Mouse (Mus musculus) cerebellum, adult 8-10 months (tissue): ENCODE data around the gene 9130008F23Rik.

ENCODE experiments used
- DNase-seq: peaks from one replicate; pipeline ENCODE4 v3.0.0; 2022

9130008F23Rik gene

DNA sequence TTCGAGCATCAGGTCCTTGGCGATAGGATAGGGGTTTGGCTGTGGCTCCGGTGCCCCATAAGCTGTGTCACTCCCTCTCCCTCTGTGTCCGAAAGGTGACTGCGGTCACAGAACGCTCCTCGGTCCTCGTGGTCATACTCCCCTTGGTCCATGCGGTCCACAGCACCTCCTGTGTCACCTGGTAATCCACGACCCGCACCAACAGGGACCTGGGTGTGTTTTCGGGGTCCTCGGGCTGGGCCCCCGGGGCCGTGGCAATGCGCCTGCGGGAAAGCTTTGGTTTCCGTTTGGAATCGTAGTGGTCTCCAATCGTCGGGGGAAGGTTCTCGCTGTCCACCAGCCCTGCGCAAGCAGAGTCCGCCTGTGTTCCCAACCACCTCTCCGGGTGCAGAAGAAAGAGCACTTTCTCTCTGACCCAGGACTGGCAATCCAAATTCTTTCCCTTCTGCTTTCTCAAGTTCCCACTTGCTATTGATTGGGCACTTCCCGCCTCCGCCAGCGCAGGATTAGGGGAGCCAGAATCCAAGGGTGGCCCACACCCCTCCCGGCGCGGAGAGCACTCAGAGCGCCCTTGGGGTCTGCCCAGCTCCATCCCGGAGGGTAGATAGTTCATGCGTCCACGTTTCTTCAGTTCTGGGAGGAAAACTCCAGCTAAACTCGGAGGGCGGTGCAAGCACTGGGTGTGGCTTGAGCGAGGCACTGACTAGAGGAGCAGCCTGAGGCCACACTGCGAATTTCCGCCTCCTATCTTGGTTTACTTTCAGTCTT lies at the start of gene 9130008F23Rik:
Gene 9130008F23Rik, minus strand, starts transcription at position 636 of the 768 bp plus-strand sequence.
- DNase-seq, result no peak

GRCm38 (mm10) chr17:40915499-40915898 lies 35.1 kb upstream of the 9130008F23Rik start:
- no peak for DNase-seq

- DNase-seq, result no peak
These were observed 33.9 kb upstream of the 9130008F23Rik start, which contains the start of gene Glyatl3 for GRCm38 (mm10) chr17:40914250-40914649. Glyatl3 (minus strand) TSS chr17:40914350.

DNA sequence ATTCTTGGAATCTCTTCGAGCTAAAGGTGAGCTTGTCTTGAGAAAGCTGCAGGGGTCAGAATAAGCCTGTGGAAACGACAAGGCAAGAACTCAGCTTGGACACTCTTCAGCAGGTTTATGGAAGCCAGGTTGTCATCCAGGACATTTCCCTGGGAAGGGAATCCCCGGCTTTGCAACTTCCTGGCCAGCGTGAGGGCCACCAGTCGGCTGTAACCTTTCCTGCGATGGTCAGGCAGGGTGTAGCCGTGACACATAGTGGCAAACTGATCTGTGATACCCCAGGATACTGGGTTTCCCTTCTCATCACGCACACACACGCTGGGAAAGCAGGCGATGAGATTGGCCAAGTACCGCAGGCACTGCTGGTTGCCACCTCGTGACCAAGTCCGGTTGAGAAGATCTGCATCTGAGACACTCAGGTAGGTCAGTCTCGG lies 24.4 kb upstream of the 9130008F23Rik start:
- peak; percentile 32 for DNase-seq

- DNase-seq, result peak; percentile 6
These were observed 23.8 kb upstream of the 9130008F23Rik start for GRCm38 (mm10) chr17:40904056-40904597.

- DNase-seq, result no peak
These were observed 23.0 kb upstream of the 9130008F23Rik start for GRCm38 (mm10) chr17:40903345-40903744.

GRCm38 (mm10) chr17:40899783-40900363 lies 19.5 kb upstream of the 9130008F23Rik start:
- DNase-seq, result no peak

- DNase-seq, result no peak
These were observed 16.5 kb upstream of the 9130008F23Rik start for GRCm38 (mm10) chr17:40896863-40897262.

DNA sequence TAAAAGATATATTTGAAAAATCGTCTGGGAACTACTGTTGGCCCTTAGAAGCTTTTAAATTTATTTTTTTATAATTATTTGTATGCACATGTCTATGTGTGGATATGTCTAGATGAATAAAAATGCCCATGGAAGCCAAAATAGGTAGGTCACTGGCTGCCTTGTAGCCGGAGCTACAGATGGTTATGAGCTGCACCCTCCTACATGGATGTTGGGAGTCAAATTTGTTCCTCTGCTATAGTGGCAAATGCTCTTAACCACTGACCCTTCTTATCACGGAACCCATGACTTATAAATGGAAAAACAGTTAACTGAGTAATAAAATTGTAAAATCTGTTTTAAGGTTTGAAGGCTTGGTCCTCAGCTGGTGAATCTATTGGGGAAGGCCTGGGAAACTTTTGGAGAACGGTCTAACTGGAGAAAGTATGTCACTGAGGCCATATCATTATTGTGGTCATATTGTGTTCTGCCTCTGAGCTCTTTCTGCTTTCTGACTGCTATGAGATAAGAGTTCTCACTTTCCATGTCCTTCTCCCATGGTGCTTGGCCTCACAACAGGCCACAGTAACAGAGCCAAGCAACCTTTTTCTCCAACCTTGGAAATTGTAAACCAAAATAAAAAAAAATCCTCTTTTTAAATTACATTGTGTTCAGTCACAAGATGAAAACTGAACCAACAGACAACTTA lies 7.6 kb upstream of the 9130008F23Rik start:
- no peak for DNase-seq

- no peak for DNase-seq
These were observed 4.8 kb upstream of the 9130008F23Rik start for GRCm38 (mm10) chr17:40885155-40885554.

DNA sequence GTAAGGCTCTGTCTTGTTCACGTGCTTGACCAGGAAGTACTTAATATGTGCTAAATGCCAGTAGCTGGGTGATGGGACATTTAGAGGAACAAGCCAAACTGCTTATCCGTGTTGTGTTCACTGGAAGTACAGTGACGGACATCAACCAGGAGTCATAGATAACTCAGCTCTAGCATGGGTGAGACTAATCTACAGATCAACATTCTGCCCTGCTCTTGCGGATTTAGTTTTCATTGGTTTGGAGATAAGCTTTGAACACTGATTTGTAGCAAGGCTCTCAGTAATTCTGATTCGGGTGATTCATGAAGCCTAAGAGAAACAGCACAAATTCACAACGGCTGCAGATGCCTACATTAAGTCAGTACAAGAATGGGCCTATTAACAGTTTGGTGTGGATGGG lies 1.8 kb upstream of the 9130008F23Rik start:
- DNase-seq, result no peak

DNA sequence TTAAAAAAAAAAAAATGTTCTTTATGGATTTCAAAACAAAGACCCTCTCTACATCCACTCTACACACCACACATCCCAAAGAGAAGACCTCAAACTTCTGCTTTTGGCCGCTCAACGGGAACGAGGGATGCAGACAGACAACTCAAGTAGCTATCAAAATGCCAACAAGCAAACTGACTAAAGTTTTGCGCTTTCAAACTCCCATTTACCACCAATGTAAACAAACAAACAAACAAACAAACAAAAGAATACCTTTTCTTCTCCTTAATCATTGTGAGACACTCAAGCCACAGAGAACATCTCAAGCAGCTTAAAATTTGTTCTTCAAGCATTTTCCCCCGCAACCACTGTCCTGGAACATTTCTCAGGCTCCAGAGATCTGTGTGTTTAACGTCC lies 833 bp downstream of the 9130008F23Rik start:
- DNase-seq, result no peak

DNA sequence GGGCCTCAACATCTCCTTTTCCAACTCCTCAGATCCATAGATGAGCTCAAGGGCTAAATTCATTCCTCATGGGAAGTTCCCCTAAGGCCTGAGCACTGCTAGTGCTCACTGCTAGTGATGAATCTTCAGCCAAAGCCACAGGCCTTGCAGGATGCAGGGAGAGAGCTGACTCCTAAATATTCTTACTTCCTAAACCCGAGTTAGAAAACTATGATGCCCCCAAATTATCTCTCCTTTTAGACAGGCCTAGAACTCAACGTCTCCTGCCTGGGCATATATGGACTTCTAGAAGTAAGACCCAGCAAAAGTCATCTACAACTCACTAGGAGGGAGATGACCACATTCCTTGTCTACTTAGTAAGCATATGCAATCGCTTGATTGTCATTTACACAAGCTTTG lies 2.6 kb downstream of the 9130008F23Rik start:
- DNase-seq, result no peak

GRCm38 (mm10) chr17:40875568-40875967 lies 4.8 kb downstream of the 9130008F23Rik start:
- DNase-seq, result no peak

DNA sequence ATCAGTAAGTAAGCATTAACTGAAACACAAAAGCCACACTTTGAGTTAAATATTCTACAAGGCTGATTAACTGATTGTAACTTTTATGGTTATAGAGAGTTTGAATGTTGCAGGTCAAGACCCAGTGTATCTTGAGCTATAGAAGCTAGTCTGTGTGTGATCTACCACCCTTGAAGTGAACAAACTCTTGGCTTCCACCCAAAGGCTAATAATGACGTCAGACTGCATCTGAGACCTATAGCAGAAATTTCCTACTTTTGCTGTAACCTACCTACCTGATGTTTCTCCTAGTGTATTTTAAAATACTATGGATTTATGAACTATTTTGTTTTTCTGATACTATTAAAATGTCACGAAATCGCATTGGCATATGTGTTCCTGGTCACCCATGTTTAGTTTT lies 5.7 kb downstream of the 9130008F23Rik start:
- DNase-seq, result no peak

GRCm38 (mm10) chr17:40873582-40874011 lies 6.8 kb downstream of the 9130008F23Rik start:
- DNase-seq, result no peak

DNA sequence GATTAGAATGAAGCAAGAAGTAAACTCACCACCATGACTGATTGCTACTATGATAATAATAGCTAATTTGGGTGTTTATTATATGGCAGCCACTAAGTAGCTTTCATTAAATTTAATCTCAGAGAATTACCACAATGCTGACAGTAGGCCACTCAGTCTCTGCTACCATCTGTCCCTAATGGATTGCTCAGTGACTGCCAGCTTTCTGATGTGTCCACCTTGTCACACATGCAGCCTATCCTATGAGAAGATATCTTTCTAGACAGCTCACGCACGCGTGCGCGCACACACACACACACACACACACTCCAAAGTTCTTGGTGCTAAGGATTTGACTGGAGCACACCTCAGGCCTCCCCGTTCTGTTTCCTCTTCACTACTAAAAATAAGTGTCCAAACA lies 7.7 kb downstream of the 9130008F23Rik start:
- DNase-seq, result no peak

DNA sequence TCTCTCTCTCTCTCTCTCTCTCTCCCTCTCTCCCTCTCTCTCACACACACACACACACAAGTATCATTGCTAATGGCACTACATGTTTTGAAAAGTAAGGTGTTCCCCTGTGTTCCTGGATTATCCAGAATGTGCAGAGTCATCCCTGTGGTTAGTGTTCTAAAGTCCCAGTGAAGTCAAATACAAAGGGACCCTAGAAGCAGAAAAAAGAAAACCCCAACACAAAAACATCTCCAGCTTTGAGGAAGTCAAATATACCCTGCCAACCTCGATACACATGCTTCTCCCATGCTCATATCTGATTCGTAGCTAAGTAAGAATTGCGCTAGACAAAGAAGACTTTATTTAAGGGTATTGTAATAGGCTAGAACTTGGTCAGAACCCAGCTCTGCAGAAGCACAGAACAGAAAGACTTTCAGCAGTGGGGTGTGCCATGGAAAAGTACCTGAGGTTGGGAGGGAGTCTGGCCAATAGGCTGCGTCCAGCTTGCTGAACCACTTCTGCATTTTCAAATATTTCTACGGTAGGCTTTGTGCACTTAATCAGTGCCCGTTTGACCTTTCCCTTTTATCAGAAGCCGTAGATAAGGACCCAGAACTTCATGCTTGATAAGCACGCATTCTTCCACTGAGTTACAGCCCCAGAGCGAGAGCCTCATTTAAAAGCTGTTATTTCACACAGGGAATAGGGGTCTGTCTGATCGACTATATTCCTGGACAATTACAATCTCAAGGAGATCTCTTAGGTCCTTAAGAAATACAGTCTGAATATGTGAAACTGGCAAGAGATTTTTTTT lies 11.2 kb downstream of the 9130008F23Rik start:
- no peak for DNase-seq

DNA sequence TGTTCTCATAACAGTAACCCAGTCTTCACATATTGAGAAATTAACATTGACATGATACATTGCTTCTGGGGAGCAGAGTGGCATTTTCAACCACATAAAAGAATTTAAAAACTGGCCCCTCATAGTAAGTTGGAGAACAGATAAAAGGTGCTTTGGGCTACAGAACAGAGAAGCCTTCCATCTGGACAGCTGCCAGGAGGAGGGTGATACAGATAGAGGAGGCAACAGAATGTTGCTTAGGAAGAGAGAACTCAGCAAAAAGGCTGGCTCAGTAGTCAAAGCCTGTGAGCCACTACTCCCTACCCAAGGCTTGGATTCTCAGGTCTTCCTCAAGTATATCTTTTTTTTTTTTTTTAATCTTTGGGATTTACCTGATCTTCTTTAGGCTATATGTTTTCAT lies 25.3 kb downstream of the 9130008F23Rik start:
- no peak for DNase-seq

GRCm38 (mm10) chr17:40837308-40837707 lies 43.1 kb downstream of the 9130008F23Rik start:
- no peak for DNase-seq

GRCm38 (mm10) chr17:40831870-40832269 lies 48.5 kb downstream of the 9130008F23Rik start:
- no peak for DNase-seq
